Mouse (Mus musculus): ENCODE results near the gene Hist2h2bb. TPM values are rescaled to one million over a fixed set of nuclear protein-coding genes. Genes with fewer than 3 reads are reported as not detected.

Hist2h2bb gene
- polyA plus RNA-seq, 1 experiment from 2014 or later: 18.9 TPM

GRCm38 (mm10) chr3:96302076-96302475 is 32.5 kb downstream of the Hist2h2bb start:
- no peak overlapping the region for H3K4me2 ChIP-seq
- H3K4me3 ChIP-seq (ENCODE audit: low read depth, low read length): no peak overlapping the region
- DNase-seq (ENCODE audit: low spot score): no peak
- no peak overlapping the region for H3K27ac ChIP-seq (ENCODE audit: low read depth, low read length)
- H3K4me1 ChIP-seq (replicated peaks; ENCODE audit: control insufficient read depth, insufficient read depth, low read length): no peaks in the 10 kb centered on the region
- no peak for ATAC-seq (replicated peaks; ENCODE audit: low FRiP score)
- H3K9me3 ChIP-seq (ENCODE audit: control insufficient read depth, low read length): no peaks in the 10 kb centered on the region
- H3K36me3 ChIP-seq (ENCODE audit: control insufficient read depth, insufficient read depth, low read length): no peaks in the 10 kb centered on the region
- H3K27me3 ChIP-seq (replicated peaks; ENCODE audit: control insufficient read depth, insufficient read depth, low read length): peaks cover 3% of the 10 kb centered on the region; the same call in 1 of the 2 replicates
- no peak overlapping the region for H3K9ac ChIP-seq (ENCODE audit: low read depth, low read length)
- WGBS: 81% methylated on average over 5 of the region's 5 CpGs

DNA sequence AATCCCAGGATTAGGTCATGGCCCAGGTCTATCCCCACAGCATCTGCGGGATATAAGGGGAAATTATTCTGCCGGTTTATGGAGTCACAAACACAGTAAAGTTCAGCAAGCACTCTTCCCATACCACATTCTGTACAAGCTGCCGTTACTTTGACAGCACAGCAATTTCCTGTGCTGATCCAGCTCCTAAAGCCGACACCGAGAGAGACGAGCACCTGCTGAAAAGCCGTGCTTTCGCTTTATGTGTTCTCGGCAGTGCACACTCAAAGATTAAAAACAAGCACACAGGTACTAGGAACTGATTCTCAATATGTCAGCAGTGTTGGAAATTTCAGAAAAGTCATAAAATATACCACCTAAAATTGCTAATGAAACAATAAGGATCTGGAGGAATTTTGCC is 37.0 kb downstream of the Hist2h2bb start:
- H3K4me1 ChIP-seq (replicated peaks; ENCODE audit: control insufficient read depth, insufficient read depth, low read length): no peaks in the 10 kb centered on the region
- no peak overlapping the region for H3K4me3 ChIP-seq (ENCODE audit: low read depth, low read length)
- no peaks in the 10 kb centered on the region for H3K9me3 ChIP-seq (ENCODE audit: control insufficient read depth, low read length)
- H3K27ac ChIP-seq (ENCODE audit: low read depth, low read length): no peak overlapping the region
- DNase-seq (ENCODE audit: low spot score) (no peak), ATAC-seq (replicated peaks; ENCODE audit: low FRiP score) (no peak)
- H3K27me3 ChIP-seq (replicated peaks; ENCODE audit: control insufficient read depth, insufficient read depth, low read length): no peaks in the 10 kb centered on the region
- H3K4me2 ChIP-seq: no peak overlapping the region
- H3K9ac ChIP-seq (ENCODE audit: low read depth, low read length): no peak overlapping the region
- H3K36me3 ChIP-seq (ENCODE audit: control insufficient read depth, insufficient read depth, low read length): no peaks in the 10 kb centered on the region
- WGBS: 76% methylated on average over 9 of the region's 9 CpGs

DNA sequence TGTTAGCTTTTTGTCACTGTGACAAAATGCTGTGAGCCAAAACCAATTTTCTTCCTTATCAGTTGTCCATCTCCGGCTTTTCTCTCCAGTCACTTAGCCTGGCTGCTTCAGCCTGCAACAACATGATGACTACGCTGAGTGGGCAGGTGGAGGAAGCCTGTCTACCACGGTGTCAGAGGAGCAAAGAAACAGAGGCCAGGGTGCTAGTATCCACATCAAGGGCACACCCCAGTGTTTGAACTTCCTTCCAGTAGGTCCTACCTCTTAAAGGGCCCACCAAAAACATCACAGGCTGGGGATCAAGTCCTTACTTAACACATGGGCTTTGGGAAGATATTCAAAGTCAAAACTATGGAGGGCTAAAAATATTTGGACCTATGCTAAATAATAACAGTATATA is 39.9 kb downstream of the Hist2h2bb start:
- no peaks in the 10 kb centered on the region for H3K9me3 ChIP-seq (ENCODE audit: control insufficient read depth, low read length)
- H3K4me3 ChIP-seq (ENCODE audit: low read depth, low read length): no peak overlapping the region
- H3K27ac ChIP-seq (ENCODE audit: low read depth, low read length): no peak overlapping the region
- H3K36me3 ChIP-seq (ENCODE audit: control insufficient read depth, insufficient read depth, low read length): no peaks in the 10 kb centered on the region
- DNase-seq (ENCODE audit: low spot score): no peak
- H3K9ac ChIP-seq (ENCODE audit: low read depth, low read length): no peak overlapping the region
- H3K27me3 ChIP-seq (replicated peaks; ENCODE audit: control insufficient read depth, insufficient read depth, low read length): no peaks in the 10 kb centered on the region
- 42% methylated on average over 3 of the region's 3 CpGs for WGBS
- no peak for ATAC-seq (replicated peaks; ENCODE audit: low FRiP score)
- H3K4me1 ChIP-seq (replicated peaks; ENCODE audit: control insufficient read depth, insufficient read depth, low read length): no peaks in the 10 kb centered on the region
- H3K4me2 ChIP-seq: no peak overlapping the region

GRCm38 (mm10) chr3:96312341-96313098 is 43.0 kb downstream of the Hist2h2bb start:
- DNase-seq (ENCODE audit: low spot score) (no peak), ATAC-seq (replicated peaks; ENCODE audit: low FRiP score) (no peak)
- no peak overlapping the region for H3K4me3 ChIP-seq (ENCODE audit: low read depth, low read length)
- no peaks in the 10 kb centered on the region for H3K27me3 ChIP-seq (replicated peaks; ENCODE audit: control insufficient read depth, insufficient read depth, low read length)
- 59% methylated on average over 8 of the region's 8 CpGs for WGBS
- no peak overlapping the region for H3K27ac ChIP-seq (ENCODE audit: low read depth, low read length)
- H3K9ac ChIP-seq (ENCODE audit: low read depth, low read length): no peak overlapping the region
- no peak overlapping the region for H3K4me2 ChIP-seq
- no peaks in the 10 kb centered on the region for H3K36me3 ChIP-seq (ENCODE audit: control insufficient read depth, insufficient read depth, low read length)
- H3K4me1 ChIP-seq (replicated peaks; ENCODE audit: control insufficient read depth, insufficient read depth, low read length): no peaks in the 10 kb centered on the region
- H3K9me3 ChIP-seq (ENCODE audit: control insufficient read depth, low read length): no peaks in the 10 kb centered on the region

Small RNA genes within 50 kb of the gene (microRNA-seq; reads per million reads assigned to microRNA genes)
- gene Gm44492 (ENCODE audit: borderline number of aligned reads) (not detected), gene Gm47311 (ENCODE audit: borderline number of aligned reads) (not detected), gene Gm47313 (ENCODE audit: borderline number of aligned reads) (not detected)

Other genes starting within 250 kb of the Hist2h2bb start
- gene Vps45, start 211.3 kb upstream of the Hist2h2bb start, polyA plus RNA-seq (2014; fragmentation: Nextera tagmentation; extraction: Ambion mirVana): 17.4 and 18.5 TPM in 2 replicates
- gene Otud7b, start 165.2 kb upstream of the Hist2h2bb start, polyA plus RNA-seq (2014; fragmentation: Nextera tagmentation; extraction: Ambion mirVana): 7.1 and 7.9 TPM in 2 replicates
- 6.8 and 8.8 TPM in 2 replicates for gene Mtmr11, start 107.7 kb upstream of the Hist2h2bb start, polyA plus RNA-seq (2014; fragmentation: Nextera tagmentation; extraction: Ambion mirVana)
- 220 and 243 TPM in 2 replicates for gene Sf3b4, start 97.4 kb upstream of the Hist2h2bb start, polyA plus RNA-seq (2014; fragmentation: Nextera tagmentation; extraction: Ambion mirVana)
- 3.5 and 4.3 TPM in 2 replicates for gene Sv2a, start 88.6 kb upstream of the Hist2h2bb start, polyA plus RNA-seq (2014; fragmentation: Nextera tagmentation; extraction: Ambion mirVana)
- 93.8 and 98.8 TPM in 2 replicates for gene Bola1, start 50.0 kb upstream of the Hist2h2bb start, polyA plus RNA-seq (2014; fragmentation: Nextera tagmentation; extraction: Ambion mirVana)
- gene Hist2h2ab, start 49.9 kb upstream of the Hist2h2bb start, polyA plus RNA-seq (2014; fragmentation: Nextera tagmentation; extraction: Ambion mirVana): 0.92 TPM in 1 of 2 replicates, not detected in the other
- gene Hist2h2ac, start 48.9 kb upstream of the Hist2h2bb start, polyA plus RNA-seq (2014; fragmentation: Nextera tagmentation; extraction: Ambion mirVana): 13.7 and 14.7 TPM in 2 replicates
- gene Hist2h2be, start 48.6 kb upstream of the Hist2h2bb start, polyA plus RNA-seq (2014; fragmentation: Nextera tagmentation; extraction: Ambion mirVana): 7.7 and 7.9 TPM in 2 replicates
- 5.8 and 8.0 TPM in 2 replicates for gene Hist2h3c2, start 30.6 kb upstream of the Hist2h2bb start, polyA plus RNA-seq (2014; fragmentation: Nextera tagmentation; extraction: Ambion mirVana)
- 27.8 and 34.5 TPM in 2 replicates for gene Hist2h2aa2, start 29.5 kb upstream of the Hist2h2bb start, polyA plus RNA-seq (2014; fragmentation: Nextera tagmentation; extraction: Ambion mirVana)
- 12.1 and 12.7 TPM in 2 replicates for gene Hist2h2aa1, start 24.3 kb upstream of the Hist2h2bb start, polyA plus RNA-seq (2014; fragmentation: Nextera tagmentation; extraction: Ambion mirVana)
- gene Hist2h3c1, start 23.1 kb upstream of the Hist2h2bb start, polyA plus RNA-seq (2014; fragmentation: Nextera tagmentation; extraction: Ambion mirVana): 0.93 and 1.5 TPM in 2 replicates
- 3.5 and 5.0 TPM in 2 replicates for gene Hist2h4, start 6.4 kb upstream of the Hist2h2bb start, polyA plus RNA-seq (2014; fragmentation: Nextera tagmentation; extraction: Ambion mirVana)
- gene Hist2h3b, start 1.1 kb upstream of the Hist2h2bb start, polyA plus RNA-seq (2014; fragmentation: Nextera tagmentation; extraction: Ambion mirVana): 45.6 and 60.2 TPM in 2 replicates
- 4.1 TPM in 2 replicates for gene Fcgr1, start 24.2 kb downstream of the Hist2h2bb start, polyA plus RNA-seq (2014; fragmentation: Nextera tagmentation; extraction: Ambion mirVana)
- not detected in 2 replicates for gene BC107364, start 182.6 kb downstream of the Hist2h2bb start, polyA plus RNA-seq (2014; fragmentation: Nextera tagmentation; extraction: Ambion mirVana)